Mouse (Mus musculus) kidney, embryonic 14.5 days (tissue): ENCODE measurements around the gene Arid2. TPM values are rescaled to one million over a fixed set of nuclear protein-coding genes. Genes with fewer than 3 reads are reported as not detected.
"Not testable (repeated sequence)": the region's sequence is repeated elsewhere in the genome, so short reads cannot be mapped to it uniquely, and the experiment has no call there.

ENCODE experiments used
- ATAC-seq: fragments of 200-750 bp; cut with Nextera tagmentation; 2 replicates; pipeline ENCODE4 v1.8.0; 2017; ENCODE audit warnings: moderate number of reproducible peaks, mild to moderate bottlenecking, moderate TSS enrichment, moderate library complexity; ENCODE audit not compliant: low FRiP score, low TSS enrichment
- H3K27ac ChIP-seq: fragments of 300-500 bp; sonication (generic); 2 replicates; pipeline ENCODE4 v1.5.1; 2014; ENCODE audit warnings: low read depth, mild to moderate bottlenecking, low read length, moderate library complexity, mixed read lengths
- H3K27me3 ChIP-seq: fragments of 300-500 bp; sonication (generic); 2 replicates; pipeline ENCODE4 v1.6.1; 2014; ENCODE audit warnings: mild to moderate bottlenecking, low read length; ENCODE audit not compliant: control insufficient read depth, insufficient read depth
- H3K36me3 ChIP-seq: fragments of 300-500 bp; sonication (generic); 2 replicates; pipeline ENCODE4 v1.6.1; 2014; ENCODE audit warnings: low read length, mixed read lengths; ENCODE audit not compliant: control insufficient read depth, insufficient read depth
- H3K4me1 ChIP-seq: fragments of 300-500 bp; sonication (generic); 2 replicates; pipeline ENCODE4 v1.6.1; 2014; ENCODE audit warnings: low read length, mixed read lengths; ENCODE audit not compliant: control insufficient read depth, insufficient read depth
- H3K4me2 ChIP-seq: fragments of 300-500 bp; sonication (generic); replicated peaks from 2 replicates; pipeline ENCODE4 v1.6.1; 2014; ENCODE audit warnings: low read depth, mild to moderate bottlenecking, low read length
- H3K4me3 ChIP-seq: fragments of 300-500 bp; sonication (generic); 2 replicates; pipeline ENCODE4 v1.5.1; 2014; ENCODE audit warnings: mild to moderate bottlenecking, low read length
- H3K9ac ChIP-seq: fragments of 300-500 bp; sonication (generic); 2 replicates; pipeline ENCODE4 v1.6.1; 2014; ENCODE audit warnings: low read depth, mild to moderate bottlenecking, low read length, moderate library complexity
- H3K9me3 ChIP-seq: fragments of 300-500 bp; sonication (generic); 2 replicates; pipeline ENCODE4 v1.6.1; 2016; ENCODE audit warnings: low read length; ENCODE audit not compliant: control insufficient read depth
- WGBS: fragments of 180-500 bp; shearing (Covaris S2); extraction: QIAGEN DNeasy Blood & Tissue Kit; methylation state at CpG from one replicate; pipeline ENCODE4 v1.1.7; 2014; 5-methylcytosine and 5-hydroxymethylcytosine counted together
- polyA plus RNA-seq: library from polyadenylated mRNA; unstranded; fragments of >200 nt; fragmentation: Nextera tagmentation; extraction: Ambion mirVana; gene quantifications from 2 replicates; pipeline ENCODE4 v1.2.1, GENCODE M21; 2014

Arid2 gene
- 33.2 and 36.0 TPM in 2 replicates for polyA plus RNA-seq

- Histone ChIP-seq H3K27ac (peak within 1 kb of the TSS; percentile 100), H3K9ac (peak within 1 kb of the TSS; percentile 99), H3K4me3 (peak within 1 kb of the TSS; percentile 96), H3K4me2 (peak within 1 kb of the TSS; percentile 75), H3K36me3 (no peaks in the 10 kb centered on the region), H3K4me1 (peaks cover 10% of the 10 kb centered on the region; the same call in 1 of the 2 replicates), H3K9me3 (no peaks in the 10 kb centered on the region), H3K27me3 (no peaks in the 10 kb centered on the region)
- ATAC-seq: peak; percentile 3
- WGBS: 1% methylated on average over 55 of the region's 67 CpGs
Observed at GRCm38 (mm10) chr15:96287369-96287975, at the start of gene Arid2. Gene Arid2, plus strand, starts transcription at chr15:96287518.

DNA sequence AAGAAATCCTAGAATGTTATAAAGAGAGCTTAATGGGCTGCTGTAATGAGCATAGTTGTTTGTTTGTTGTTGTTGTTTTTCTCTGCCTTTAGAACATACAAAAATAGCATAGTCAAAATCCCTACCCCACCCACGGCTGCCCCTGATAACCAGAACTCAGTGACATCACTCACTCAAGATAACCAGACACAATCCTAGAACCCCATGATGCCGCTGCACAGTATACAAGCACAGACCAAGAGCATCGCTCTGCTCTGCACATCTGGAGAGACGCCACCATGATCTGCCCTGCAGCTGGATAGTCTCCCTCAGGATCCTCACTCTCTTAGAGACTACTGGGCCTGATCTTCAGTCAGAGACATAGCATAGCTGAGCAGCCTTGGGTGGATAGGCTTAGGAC, 49.2 kb upstream of the Arid2 start:
- H3K36me3 ChIP-seq: no peaks in the 10 kb centered on the region
- WGBS: 94% methylated on average over 4 of the region's 4 CpGs
- H3K27me3 ChIP-seq: no peaks in the 10 kb centered on the region
- no peaks in the 10 kb centered on the region for H3K9me3 ChIP-seq
- no peak overlapping the region for H3K4me2 ChIP-seq
- H3K4me1 ChIP-seq: no peaks in the 10 kb centered on the region
- H3K4me3 ChIP-seq: no peak overlapping the region
- no peak overlapping the region for H3K27ac ChIP-seq
- no peak overlapping the region for H3K9ac ChIP-seq
- ATAC-seq: no peak

GRCm38 (mm10) chr15:96244171-96244570, 43.1 kb upstream of the Arid2 start:
- Histone ChIP-seq H3K4me1 (no peaks in the 10 kb centered on the region), H3K9ac (no peak overlapping the region), H3K27ac (no peak overlapping the region), H3K4me3 (no peak overlapping the region), H3K4me2 (no peak overlapping the region), H3K9me3 (no peaks in the 10 kb centered on the region), H3K27me3 (no peaks in the 10 kb centered on the region), H3K36me3 (no peaks in the 10 kb centered on the region)
- 88% methylated on average over 6 of the region's 6 CpGs for WGBS
- no peak for ATAC-seq

DNA sequence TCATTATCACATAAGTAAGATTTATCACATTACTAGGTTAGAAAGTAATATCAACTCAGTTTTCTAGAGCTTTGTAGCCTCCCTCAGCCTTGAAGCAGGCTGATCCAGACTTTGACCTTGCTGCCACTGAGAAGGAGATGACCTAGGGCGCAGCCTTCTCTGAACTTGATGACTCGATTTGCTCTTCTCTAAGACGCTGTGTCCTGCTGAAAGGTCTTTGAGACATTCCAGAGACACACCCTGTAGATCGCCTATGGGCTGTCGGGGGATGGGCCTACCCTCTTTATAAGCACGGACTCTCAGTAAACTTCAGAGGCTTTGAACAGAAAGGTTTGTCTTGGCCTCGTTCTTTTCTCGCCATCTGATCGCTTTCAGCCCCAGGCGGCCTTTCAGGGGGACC, 42.6 kb upstream of the Arid2 start:
- WGBS: 77% methylated on average over 10 of the region's 10 CpGs
- ATAC-seq, H3K4me2 ChIP-seq, H3K27ac ChIP-seq, H3K9me3 ChIP-seq, H3K27me3 ChIP-seq, H3K4me3 ChIP-seq, H3K36me3 ChIP-seq, H3K4me1 ChIP-seq, H3K9ac ChIP-seq: not testable (repeated sequence)

GRCm38 (mm10) chr15:96253827-96254226, 33.5 kb upstream of the Arid2 start:
- ATAC-seq: peak; percentile 49; the same call in 1 of the 2 replicates
- no peaks in the 10 kb centered on the region for H3K36me3 ChIP-seq
- no peaks in the 10 kb centered on the region for H3K9me3 ChIP-seq
- H3K4me2 ChIP-seq: peak overlapping the region; percentile 50
- peak overlapping the region; percentile 23; the same call in 1 of the 2 replicates for H3K9ac ChIP-seq
- peaks cover 6% of the 10 kb centered on the region; the same call in 1 of the 2 replicates for H3K4me1 ChIP-seq
- WGBS: 0% methylated on average over 5 of the region's 7 CpGs
- H3K27me3 ChIP-seq: no peaks in the 10 kb centered on the region
- H3K27ac ChIP-seq: no peak overlapping the region
- H3K4me3 ChIP-seq: peak overlapping the region; percentile 30

DNA sequence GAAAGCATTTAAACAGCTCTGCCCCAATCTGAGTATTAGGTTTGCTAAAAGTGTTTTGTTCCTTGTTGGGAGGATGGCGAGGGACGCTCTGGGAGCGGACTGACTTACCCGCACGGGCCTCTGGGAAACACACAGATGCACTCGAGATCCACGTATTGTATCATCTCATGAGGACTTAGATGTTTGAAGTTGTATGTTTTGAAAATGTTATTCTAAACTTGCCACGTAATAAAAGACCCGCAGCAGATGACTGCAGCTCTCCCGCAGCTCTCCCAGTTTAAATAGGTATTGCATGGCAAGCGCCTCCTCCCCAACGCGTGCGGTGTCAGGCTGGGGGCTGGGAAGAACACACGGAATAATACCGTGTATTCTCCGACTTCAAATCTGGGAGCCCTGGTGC, 33.0 kb upstream of the Arid2 start:
- Histone ChIP-seq H3K4me1 (peaks cover 6% of the 10 kb centered on the region; the same call in 1 of the 2 replicates), H3K36me3 (no peaks in the 10 kb centered on the region), H3K9ac (peak overlapping the region; percentile 23; the same call in 1 of the 2 replicates), H3K27ac (no peak overlapping the region), H3K4me2 (peak overlapping the region; percentile 50), H3K4me3 (peak overlapping the region; percentile 30), H3K27me3 (no peaks in the 10 kb centered on the region), H3K9me3 (no peaks in the 10 kb centered on the region; the same call in 1 of the 2 replicates)
- ATAC-seq: no peak
- WGBS: 4% methylated on average over 17 of the region's 17 CpGs

DNA sequence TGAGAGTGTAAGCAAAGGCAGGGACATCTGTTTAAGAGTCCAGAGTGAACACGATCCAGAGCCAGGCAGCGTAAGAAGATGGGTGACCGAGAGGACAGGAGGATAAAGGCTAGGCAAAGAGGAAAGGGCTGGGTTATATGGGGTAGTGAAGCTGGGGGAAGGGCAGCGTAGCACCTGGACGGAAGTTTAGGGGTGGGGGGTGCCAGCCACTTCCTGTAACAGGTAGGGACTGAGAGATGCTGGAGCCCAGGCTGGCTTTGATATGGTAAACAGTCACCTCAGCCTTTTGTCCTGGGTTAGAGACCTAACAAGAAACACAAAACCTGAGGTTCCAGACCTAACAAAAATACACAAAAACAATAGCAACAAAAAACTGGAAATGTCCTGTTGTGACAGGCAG, 29.5 kb upstream of the Arid2 start:
- Histone ChIP-seq H3K4me2 (no peak overlapping the region), H3K4me3 (no peak overlapping the region), H3K9me3 (peaks cover 13% of the 10 kb centered on the region), H3K36me3 (no peaks in the 10 kb centered on the region), H3K9ac (no peak overlapping the region), H3K27me3 (no peaks in the 10 kb centered on the region), H3K4me1 (peaks cover 6% of the 10 kb centered on the region; the same call in 1 of the 2 replicates), H3K27ac (no peak overlapping the region)
- WGBS: 70% methylated on average over 5 of the region's 5 CpGs
- ATAC-seq: no peak

DNA sequence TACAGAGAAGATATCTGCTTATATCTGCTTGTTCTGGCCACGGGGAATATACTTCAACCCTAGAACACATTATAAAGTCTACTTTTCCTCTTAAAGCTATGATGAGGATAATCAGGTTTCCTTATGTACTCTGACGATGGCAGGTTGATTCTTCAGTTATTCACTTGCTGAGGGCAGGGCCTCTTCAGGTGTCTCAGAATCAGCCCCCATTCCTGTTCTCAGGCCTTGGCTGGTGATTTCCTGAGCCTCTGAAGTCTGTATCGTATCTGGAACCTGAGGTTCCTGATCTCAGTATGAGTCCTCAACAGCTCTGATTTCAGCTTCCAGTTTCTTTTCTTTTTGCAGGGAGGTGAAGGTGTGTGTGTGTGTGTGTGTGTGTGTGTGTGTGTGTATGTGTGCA, 22.7 kb upstream of the Arid2 start:
- Histone ChIP-seq H3K9ac (no peak overlapping the region), H3K4me1 (no peaks in the 10 kb centered on the region), H3K36me3 (peaks cover 21% of the 10 kb centered on the region), H3K27me3 (no peaks in the 10 kb centered on the region), H3K27ac (no peak overlapping the region), H3K9me3 (peaks cover 51% of the 10 kb centered on the region), H3K4me2 (no peak overlapping the region), H3K4me3 (no peak overlapping the region)
- 98% methylated on average over 3 of the region's 3 CpGs for WGBS
- ATAC-seq: no peak

DNA sequence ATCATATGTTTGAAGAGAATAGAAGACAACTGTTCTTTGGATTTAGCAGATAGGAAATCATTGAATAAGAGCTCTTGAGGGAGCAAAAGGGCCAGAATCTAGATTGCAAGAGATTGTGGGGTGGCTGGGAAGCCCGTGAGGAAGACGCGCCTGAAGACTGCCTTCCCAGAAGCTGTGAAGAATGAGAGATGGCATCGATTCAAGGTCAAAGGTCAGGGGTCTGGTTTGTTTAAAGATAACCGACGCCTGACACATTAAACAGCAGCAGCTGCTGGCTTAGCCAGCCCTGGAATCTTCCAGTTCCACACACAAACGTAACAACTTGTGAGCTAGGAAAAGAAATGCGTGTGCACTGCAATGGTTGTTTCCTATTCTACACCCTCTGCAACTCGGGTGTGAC, 19.4 kb upstream of the Arid2 start:
- peaks cover 37% of the 10 kb centered on the region for H3K9me3 ChIP-seq
- no peak overlapping the region for H3K9ac ChIP-seq
- WGBS: 89% methylated on average over 9 of the region's 9 CpGs
- no peak overlapping the region for H3K27ac ChIP-seq
- no peak overlapping the region for H3K4me2 ChIP-seq
- H3K4me3 ChIP-seq: no peak overlapping the region
- H3K36me3 ChIP-seq: peaks cover 21% of the 10 kb centered on the region
- H3K4me1 ChIP-seq: 0 out of 2 replicates have a peak, but pooled peaks cover 5% of the 10 kb centered on the region
- ATAC-seq: no peak
- H3K27me3 ChIP-seq: no peaks in the 10 kb centered on the region
